Mouse (Mus musculus): ENCODE results near the gene Cfdp1.

Gene Cfdp1

DNA sequence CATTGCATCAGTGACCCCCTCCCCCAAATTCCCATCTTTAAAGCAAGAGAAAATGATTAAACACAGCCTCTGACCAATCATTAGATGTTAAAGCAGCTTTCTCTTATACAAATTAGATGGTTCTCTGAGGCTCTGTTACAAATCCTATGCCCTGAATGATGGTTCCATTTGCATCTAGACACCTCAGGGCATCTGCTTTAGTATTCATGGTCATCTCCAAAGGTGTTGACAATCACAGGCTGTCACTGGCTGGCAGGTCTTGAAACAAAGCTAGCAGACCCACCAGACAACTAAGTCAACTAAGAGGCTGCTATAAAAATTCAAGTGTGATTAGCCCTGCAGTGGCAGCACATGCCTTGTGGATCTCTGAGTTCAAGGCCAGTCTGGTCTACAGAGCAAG, 64.5 kb downstream of the Cfdp1 start:
- no peak for DNase-seq

DNA sequence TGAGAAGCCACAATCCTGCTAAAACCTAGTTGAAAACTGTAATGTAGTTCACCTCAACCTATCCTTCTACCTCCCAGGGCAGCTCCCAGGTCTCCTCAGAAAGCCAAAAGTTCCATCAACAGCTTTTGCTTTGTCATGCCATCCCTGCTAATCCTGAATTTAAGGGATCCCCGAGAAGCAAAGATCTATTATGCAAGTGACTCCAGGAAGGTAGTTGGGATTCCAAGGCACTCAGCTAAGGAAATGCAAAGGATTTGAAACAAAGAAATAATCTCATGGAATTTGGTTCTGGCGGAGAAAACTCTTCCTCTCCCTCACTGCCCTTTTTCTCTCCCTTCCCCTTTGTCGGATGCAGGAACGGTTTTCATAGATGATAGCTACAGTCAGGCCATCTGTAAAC, 64.9 kb downstream of the Cfdp1 start:
- DNase-seq: no peak

DNA sequence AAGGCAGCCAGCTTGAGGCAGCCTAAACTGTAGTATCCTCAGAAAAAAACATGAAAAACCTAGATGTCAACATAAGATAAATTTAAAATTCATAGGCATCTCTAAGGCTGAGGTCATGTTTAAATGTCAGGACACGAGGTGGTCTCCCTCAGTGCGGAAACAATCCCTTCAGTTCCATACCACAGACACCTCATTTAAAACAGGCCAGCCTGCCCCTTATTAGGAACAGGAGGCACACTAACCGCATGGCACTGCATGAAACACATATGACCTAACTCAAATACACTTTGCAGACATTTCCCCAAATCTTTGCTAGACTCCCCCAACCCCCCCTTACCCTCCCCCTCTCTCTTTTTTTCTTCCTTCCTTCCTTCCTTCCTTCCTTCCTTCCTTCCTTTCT, 65.6 kb downstream of the Cfdp1 start:
- DNase-seq: no peak

- DNase-seq: no peak
Measured at GRCm38 (mm10) chr8:111788085-111788484, 66.0 kb downstream of the Cfdp1 start.

DNA sequence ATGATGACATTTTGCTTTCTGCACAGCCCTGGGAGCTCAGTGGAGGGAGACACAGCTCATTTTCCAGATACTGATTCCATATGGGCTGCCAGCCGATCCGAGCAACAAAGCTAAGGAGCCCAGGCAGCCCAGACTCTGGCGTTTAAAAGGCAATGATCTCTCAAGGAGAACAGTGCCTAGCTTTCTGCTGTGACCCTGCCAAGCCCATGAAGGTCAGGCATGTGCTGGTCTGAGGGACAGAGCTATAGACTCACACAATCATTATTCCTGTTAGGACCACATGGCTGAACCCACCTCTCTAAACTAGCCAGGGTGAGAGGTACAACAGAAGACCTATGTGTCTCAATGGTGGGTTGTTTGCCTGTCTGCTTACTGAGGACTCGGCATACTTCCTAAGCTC, 66.4 kb downstream of the Cfdp1 start:
- no peak for DNase-seq

GRCm38 (mm10) chr8:111786701-111787588, 67.1 kb downstream of the Cfdp1 start:
- DNase-seq: no peak

DNA sequence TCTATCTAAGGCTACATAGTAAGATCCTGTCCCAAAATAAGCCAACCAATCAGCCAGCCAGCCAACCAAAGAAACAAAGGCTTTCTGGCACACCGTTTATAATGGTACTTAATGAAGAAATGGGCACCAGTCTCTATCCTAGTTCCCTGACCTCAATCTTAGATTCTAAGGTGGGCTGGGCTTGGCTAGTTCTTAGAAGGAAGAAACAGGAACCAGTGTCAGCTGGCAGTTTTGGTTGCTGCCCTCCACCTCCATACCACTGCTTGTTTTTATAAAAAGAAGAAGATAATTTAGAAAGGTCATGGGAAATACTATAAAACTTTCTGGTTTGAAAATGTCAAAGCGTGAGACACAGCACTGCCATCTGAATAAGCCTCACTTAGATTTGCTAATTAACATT, 68.0 kb downstream of the Cfdp1 start:
- DNase-seq: no peak

- DNase-seq: no peak
Measured at GRCm38 (mm10) chr8:111782671-111783394, 71.3 kb downstream of the Cfdp1 start.

DNA sequence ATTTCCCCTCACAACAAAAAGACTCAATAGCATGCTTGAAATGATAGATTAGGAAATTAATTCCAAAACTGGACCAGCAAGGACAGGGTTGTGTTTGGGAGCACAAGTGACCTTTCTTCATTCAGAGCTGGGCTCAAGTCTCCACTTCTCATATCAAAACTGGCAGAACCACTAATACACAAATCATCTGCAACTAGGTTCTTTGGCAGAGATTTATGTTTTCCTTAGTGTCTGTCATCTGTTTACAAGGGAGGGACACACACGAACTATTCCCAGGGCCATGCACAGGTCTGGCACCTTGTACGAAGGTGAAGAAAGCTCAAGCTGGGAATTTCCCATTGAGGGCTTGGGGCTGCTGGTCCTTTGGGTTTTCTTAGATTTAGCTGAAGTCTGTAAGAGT, 71.9 kb downstream of the Cfdp1 start:
- DNase-seq: no peak

- no peak for DNase-seq
Measured at GRCm38 (mm10) chr8:111780697-111781424, 73.2 kb downstream of the Cfdp1 start.

GRCm38 (mm10) chr8:111779690-111780089, 74.4 kb downstream of the Cfdp1 start:
- DNase-seq: no peak

- DNase-seq: no peak
Measured at GRCm38 (mm10) chr8:111778801-111779200, 75.3 kb downstream of the Cfdp1 start.

DNA sequence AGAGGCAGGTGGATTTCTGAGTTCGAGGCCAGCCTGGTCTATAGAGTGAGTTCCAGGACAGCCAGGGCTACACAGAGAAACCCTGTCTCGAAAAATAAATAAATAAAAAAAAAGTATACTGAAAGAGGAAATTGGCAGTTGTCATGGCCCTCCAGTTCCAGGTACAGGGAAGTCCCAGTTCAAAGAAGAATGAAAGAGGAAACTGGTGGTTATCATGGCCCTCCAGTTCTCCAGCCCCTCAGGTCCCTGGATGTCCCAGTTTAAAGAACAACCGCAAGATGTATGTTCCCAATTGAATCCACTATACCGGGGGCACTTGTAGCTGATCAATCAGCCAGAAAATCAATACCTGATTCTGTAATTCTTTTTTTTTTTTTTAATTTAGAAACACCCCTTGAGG, 77.6 kb downstream of the Cfdp1 start:
- DNase-seq: no peak

GRCm38 (mm10) chr8:111775766-111776165, 78.3 kb downstream of the Cfdp1 start:
- no peak for DNase-seq

DNA sequence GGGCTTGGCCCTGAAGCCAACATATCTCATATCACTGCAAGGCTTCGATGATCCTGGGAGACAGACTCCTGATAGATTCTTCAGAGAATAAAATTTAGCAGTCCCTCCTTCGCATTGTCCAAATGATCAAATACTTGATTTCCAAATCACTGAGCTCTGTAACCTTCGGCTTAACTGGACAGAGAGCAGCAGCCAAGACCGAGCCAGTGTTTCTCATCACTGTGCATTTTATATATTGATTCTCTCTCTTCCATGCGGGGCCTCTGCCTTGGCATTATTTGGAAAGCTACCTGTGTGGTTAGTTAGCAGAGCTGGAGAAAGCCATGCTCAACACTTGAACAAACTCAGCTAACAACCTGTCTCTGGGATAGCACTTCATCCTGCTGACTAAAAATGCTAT, 80.6 kb downstream of the Cfdp1 start:
- no peak for DNase-seq

DNA sequence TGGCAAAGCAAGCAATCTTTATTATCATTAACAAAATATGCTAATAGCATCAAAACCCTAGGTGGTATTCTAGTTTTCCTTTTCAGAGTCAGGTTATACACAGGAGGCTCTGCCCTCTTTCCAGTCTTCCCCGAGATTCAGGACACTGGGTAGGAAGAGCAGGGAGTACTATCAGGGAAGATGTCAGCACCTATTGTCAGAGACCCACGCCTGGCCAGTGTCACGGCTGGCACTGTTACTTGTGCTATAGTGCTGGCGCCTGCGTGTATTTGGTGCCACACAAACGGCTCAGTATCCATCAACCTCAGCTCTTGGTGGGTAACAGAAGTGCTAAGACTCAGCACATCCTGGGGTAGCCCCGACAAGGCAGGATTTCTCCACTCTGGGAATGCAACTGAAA, 81.0 kb downstream of the Cfdp1 start:
- no peak for DNase-seq

GRCm38 (mm10) chr8:111772083-111772482, 82.0 kb downstream of the Cfdp1 start:
- no peak for DNase-seq

GRCm38 (mm10) chr8:111771625-111772020, 82.5 kb downstream of the Cfdp1 start:
- DNase-seq: no peak

- no peak for DNase-seq
Measured at GRCm38 (mm10) chr8:111770958-111771624, 83.0 kb downstream of the Cfdp1 start.

DNA sequence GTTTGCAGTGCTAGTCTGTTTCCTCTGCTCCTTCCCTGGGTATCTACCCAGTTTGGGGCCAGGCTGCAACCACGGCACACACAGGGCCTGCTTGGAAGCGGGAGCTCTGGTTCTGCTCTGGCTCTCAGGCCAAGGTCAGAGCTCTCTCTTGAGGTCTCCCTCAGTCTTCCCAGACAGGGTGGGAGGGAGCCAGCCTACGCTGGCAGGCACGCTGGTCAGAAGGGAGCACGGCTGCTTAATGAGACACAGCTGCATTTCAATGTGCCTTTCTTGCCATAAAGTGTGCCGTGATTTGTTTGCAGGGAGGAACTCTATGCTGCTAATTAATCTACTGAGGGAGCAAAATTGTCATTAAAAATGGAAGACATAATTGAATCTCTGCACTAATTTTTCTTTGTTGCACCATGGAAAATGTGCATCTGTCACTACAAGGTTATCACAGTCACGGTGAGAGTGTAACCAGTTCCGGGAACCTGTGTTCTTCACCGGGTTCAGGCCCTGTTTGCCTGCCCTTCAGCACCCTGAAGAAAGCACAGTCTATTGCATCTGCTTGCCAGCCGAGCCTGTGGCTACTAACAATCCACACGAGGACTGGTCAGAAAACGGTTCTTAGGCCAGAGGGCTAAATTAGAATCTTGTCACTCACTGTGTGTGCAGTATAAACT, 84.2 kb downstream of the Cfdp1 start:
- no peak for DNase-seq

DNA sequence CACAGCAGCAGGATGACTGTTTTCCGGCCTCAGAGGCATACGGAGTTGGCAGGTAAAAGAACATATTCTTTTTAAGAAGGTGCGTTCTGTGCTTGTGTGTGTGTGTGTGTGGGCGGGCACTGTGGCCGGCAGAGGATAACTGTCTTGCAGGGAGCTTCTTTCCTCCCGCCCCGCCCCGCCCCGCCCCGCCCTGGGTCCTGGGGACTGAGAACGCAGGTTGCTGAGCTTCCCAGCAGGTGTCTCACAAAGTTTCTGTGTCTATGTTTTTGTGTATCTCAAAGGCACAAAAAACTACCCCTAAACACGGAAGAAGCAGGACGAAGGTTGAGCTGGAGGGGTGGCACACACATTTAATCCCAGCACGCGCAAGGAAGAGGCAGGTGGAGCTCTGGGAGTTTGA, 84.8 kb downstream of the Cfdp1 start:
- DNase-seq: no peak

DNA sequence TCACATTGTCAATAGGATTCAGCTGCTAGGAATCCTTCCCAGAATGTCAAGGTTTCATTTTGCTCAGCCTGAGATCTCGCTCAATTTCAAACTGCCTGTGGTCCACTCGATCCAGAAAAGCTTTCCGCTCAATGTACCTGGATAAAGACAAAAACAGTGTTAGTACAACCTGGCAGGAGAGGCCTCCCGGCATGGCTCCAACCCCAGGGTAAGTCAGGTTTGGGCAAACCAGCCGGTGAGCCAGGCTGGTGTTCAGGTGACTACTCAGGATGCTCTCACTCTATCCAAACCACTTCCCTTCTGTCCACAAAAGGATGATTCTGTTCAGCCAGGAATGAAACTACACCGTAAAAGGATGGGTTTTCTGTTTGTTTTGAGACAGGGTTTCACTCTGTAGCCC, 85.4 kb downstream of the Cfdp1 start:
- no peak for DNase-seq

DNA sequence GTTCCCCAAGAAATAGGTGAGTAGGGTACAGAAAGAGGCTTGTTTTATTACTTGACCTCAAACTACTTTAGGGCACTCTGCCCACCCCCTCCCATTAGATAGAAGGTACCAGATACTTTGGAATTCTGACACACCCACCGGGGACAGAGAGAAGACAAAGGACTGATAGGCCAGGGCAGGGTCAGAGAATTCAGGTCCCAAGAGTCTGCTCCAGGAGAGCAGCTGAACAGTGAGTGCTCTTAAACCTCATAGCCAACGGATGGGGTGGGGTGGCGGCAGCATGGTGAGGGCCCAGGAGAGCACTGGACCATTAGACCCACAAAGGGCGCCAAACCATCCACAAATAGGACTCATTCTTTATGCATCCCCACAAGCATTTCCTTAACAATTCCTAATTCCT, 88.5 kb downstream of the Cfdp1 start:
- DNase-seq: no peak

Data from thymus, postnatal 4 days (tissue).